Mouse (Mus musculus) naive thymus-derived CD4-positive, alpha-beta T cell, adult 2 months (primary cell): Measurements from ENCODE around the gene Tmem140.

Experiments
- DNase-seq: peaks from one replicate; pipeline ENCODE4 v3.0.0-alpha.2; 2011; ENCODE audit warnings: low read depth

Tmem140 gene

GRCm38 (mm10) chr6:34907696-34908260 lies 44.8 kb downstream of the Tmem140 start:
- DNase-seq, result no peak

GRCm38 (mm10) chr6:34909631-34910345 lies 46.8 kb downstream of the Tmem140 start:
- no peak for DNase-seq

DNA sequence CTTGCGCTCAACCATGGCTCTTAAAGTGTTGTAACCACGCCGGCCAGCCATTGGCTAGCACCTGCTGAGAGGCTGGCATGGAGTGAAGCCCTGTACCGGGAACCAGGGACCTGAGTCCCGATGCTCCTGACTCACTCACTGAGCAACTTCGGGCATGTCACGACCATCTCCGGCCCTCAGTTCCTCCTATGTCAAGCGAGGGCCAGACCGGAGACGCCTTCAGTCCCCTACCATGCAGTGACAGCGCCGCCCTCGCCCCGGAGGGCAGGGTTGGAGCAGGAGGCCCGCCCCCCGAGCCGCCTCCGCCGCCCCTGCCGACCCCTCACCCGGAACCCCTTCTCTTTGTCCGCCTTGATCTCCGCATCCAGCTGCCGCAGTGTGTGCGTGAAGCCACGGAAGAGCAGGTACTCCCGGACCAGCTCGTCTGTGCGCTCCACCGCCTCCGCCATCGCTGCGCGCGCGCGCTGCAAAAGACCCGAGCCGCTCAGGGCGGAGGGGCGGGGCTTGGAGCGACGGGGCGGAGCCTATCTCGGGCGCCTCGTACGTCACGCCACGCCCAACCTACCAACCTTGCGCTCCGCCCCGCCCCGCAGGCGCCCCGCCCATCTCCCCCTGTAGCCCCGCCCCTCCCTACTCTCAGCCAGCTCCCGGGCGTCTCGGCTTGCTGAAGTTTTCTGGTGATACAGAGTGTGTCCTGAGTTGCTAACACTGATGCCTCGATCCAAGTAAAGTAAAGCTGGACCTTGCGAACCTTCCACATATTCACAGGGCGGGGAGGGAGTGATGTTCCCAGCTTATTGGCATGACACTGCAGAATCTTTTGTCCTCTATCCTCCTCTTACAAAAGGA lies 47.6 kb downstream of the Tmem140 start, which contains the start of gene Wdr91:
Gene Wdr91 (minus strand): TSS at position 506 of the 849 bp plus-strand sequence.
- peak; percentile 98 for DNase-seq

DNA sequence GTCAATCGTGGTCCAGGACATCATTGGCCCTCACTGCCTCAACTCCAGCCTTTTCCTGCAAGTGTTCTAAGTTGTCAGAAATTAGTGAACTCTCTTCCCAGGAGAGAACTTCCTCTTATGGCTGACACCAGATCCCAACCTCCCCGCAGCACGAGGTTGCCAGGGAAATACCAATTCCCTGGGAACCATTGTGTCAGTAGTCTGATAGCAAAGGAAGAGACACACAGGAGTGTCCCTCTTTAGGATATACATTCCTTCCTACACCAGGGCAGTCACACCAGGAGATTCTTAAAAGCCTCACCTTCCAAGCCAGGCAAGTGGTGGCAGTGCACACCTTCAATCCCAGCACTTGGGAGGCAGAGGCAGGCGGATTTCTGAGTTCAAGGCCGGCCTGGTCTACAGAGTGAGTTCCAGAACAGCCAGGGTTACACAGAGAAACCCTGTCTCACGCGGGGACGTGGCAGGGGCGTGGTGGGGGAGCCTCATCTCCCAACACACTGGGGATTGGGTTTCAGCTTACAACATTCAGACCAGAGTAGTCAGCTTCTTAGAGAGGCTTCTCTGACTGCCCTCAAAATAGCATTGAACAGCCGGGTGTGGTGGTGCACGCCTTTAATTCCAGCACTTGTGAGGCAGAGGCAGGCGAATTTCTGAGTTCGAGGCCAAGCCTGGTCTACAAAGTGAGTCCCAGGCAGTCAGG lies 50.5 kb downstream of the Tmem140 start:
- no peak for DNase-seq

DNA sequence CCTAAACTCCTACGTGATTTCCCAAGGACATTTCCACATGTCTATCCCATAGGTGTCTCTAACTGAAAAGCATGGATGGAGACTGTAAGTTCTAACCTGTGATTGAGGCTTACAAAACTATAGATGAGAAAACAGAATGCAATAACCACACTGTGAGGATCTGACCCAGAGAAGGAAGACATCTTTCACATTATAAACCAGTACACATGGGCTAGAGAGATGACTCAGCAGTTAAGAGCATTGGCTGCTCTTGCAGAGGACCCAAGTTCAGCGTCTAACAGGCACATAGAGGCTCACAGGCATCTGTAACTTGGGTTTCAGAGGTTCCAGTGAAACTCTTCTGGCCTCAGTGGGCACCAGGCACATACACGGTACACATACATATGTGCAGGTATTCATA lies 51.5 kb downstream of the Tmem140 start:
- DNase-seq, result no peak

DNA sequence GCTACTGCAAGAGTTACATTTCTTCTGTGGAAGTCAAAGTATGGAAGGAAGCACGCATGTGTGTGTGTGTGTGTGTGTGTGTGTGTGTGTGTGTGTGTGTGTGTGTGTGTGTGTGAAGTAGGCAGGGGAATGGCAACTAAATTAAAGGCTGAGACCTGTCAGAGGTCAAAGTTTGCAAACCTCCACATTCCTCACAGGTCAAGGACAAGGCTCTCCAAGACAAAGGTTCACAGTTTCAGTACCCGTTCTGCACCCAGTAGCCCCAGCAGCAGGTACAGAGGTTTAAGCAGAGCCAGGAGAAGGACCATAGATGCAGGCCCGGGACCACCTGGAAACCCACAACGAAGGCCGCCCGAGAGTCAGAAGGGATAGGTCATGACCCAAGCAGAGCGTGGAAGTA lies 56.2 kb downstream of the Tmem140 start:
- no peak for DNase-seq

GRCm38 (mm10) chr6:34919956-34920355 lies 57.0 kb downstream of the Tmem140 start, which contains the start of gene Stra8:
Gene Stra8, plus strand, starts transcription at chr6:34920163.
- no peak for DNase-seq

DNA sequence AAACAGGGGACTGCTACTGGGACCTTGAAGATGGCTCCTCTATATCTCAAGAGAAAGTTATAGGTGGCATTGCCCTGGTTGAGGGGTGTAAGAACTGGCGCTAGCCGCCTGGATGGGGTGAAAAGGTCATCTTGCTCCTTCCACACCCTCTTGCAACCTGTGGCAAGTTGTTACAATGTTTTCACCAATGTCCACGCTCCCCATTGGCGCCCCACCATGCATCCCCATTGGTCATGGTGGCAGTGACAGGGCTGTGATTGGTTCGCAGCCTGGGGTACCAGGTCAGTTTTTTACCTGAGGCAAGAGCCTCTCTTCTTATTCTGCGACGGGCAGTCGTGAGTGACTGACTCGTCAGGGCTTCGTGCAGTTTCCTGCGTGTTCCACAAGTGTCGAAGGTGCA lies 57.7 kb downstream of the Tmem140 start:
- no peak for DNase-seq

GRCm38 (mm10) chr6:34921941-34922340 lies 59.0 kb downstream of the Tmem140 start:
- peak; percentile 41 for DNase-seq
